Mouse (Mus musculus) hindbrain, embryonic 14.5 days (tissue): ENCODE measurements at regions not wholly inside any gene's neighbourhood (a gene's known extent, or its start where the extent isn't known, plus 50 kb on each side); places are given as distances from the start of the nearest gene placed in this dataset.

Experiments
- ATAC-seq: fragments of 200-750 bp; cut with Nextera tagmentation; 2 replicates; pipeline ENCODE4 v1.8.0; 2017; ENCODE audit warnings: moderate number of reproducible peaks, mild to moderate bottlenecking, moderate TSS enrichment, moderate library complexity; ENCODE audit not compliant: low FRiP score
- DNase-seq: peaks from one replicate; pipeline ENCODE4 v3.0.0-alpha.2; 2015; ENCODE audit warnings: low spot score
- H3K27ac ChIP-seq: fragments of 300-500 bp; sonication (generic); 2 replicates; pipeline ENCODE4 v1.5.1; 2014; ENCODE audit warnings: mild to moderate bottlenecking, moderate library complexity
- H3K27me3 ChIP-seq: fragments of 300-500 bp; sonication (generic); 2 replicates; pipeline ENCODE4 v1.6.1; 2014; ENCODE audit warnings: mild to moderate bottlenecking, low read length, mixed read lengths; ENCODE audit not compliant: control insufficient read depth, insufficient read depth
- H3K36me3 ChIP-seq: fragments of 300-500 bp; sonication (generic); replicated peaks from 2 replicates; pipeline ENCODE4 v1.6.1; 2014; ENCODE audit not compliant: control insufficient read depth, insufficient read depth
- H3K4me1 ChIP-seq: fragments of 300-500 bp; sonication (generic); replicated peaks from 2 replicates; pipeline ENCODE4 v1.6.1; 2014; ENCODE audit warnings: antibody characterized with exemption, low read length, mixed read lengths; ENCODE audit not compliant: control insufficient read depth, insufficient read depth
- H3K4me2 ChIP-seq: fragments of 300-500 bp; sonication (generic); replicated peaks from 2 replicates; pipeline ENCODE4 v1.6.1; 2014; ENCODE audit warnings: mild to moderate bottlenecking, moderate library complexity
- H3K4me3 ChIP-seq: fragments of 300-500 bp; sonication (generic); replicated peaks from 2 replicates; pipeline ENCODE4 v1.5.1; 2014; ENCODE audit warnings: mild to moderate bottlenecking, low read length
- H3K9ac ChIP-seq: fragments of 300-500 bp; sonication (generic); 2 replicates; pipeline ENCODE4 v1.6.1; 2014
- H3K9me3 ChIP-seq: fragments of 300-500 bp; sonication (generic); 2 replicates; pipeline ENCODE4 v1.6.1; 2016; ENCODE audit warnings: low read length; ENCODE audit not compliant: control insufficient read depth
- WGBS: fragments of 180-500 bp; shearing (Covaris S2); extraction: QIAGEN DNeasy Blood & Tissue Kit; methylation state at CpG from one replicate; pipeline ENCODE4 v1.1.7; 2014; 5-methylcytosine and 5-hydroxymethylcytosine counted together

DNA sequence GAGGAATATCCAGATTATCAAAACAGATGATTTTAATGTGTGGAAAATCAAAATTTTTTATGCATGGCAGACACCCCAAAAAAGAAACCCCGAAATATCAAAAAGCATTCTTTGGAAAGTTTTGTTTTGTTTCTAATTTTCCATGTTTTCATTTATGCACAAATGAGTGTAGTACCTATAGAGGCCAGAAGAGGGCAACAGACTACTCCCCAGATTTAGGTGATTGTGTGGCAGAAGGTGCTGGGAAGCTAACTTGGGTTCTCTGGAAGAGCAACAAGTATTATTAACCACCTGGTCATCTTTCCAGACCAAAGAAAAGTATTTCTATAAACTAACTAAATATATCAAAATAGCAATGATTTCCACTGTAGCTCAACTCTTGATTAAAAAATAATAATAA is 137.2 kb downstream of the Cdc5l start:
- Histone ChIP-seq H3K4me1 (no peaks in the 10 kb centered on the region), H3K27ac (no peak overlapping the region), H3K9me3 (no peaks in the 10 kb centered on the region), H3K4me2 (no peak overlapping the region), H3K4me3 (no peak overlapping the region), H3K36me3 (no peaks in the 10 kb centered on the region), H3K9ac (no peak overlapping the region), H3K27me3 (no peaks in the 10 kb centered on the region)
- 88% methylated on average over 1 of the region's 1 CpGs for WGBS
- ATAC-seq: no peak
- DNase-seq: no peak

DNA sequence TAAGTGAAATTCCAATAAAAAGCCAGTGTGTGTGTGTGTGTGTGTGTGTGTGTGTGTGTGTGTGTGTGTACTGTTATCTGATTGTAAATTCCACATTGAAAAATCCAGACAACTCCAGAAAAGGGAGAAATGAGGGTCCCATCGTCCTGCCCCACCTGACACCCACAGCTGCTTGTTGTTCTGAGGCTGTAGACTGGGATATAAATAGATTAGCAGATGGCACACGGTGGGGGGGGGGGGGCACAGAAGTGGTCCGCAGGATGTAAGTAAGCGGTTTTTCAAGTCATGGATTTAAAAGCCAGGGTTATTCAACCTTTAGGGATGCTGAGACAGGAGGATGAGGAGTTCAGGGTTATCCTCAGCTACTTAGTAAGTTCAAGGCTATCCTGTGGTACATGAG is 138.7 kb downstream of the Cdc5l start:
- H3K27ac ChIP-seq: no peak overlapping the region
- no peaks in the 10 kb centered on the region for H3K27me3 ChIP-seq
- no peak overlapping the region for H3K4me2 ChIP-seq
- no peaks in the 10 kb centered on the region for H3K36me3 ChIP-seq
- H3K4me1 ChIP-seq: no peaks in the 10 kb centered on the region
- 79% methylated on average over 4 of the region's 4 CpGs for WGBS
- H3K4me3 ChIP-seq: no peak overlapping the region
- H3K9ac ChIP-seq: no peak overlapping the region
- DNase-seq (no peak), ATAC-seq (no peak)
- H3K9me3 ChIP-seq: no peaks in the 10 kb centered on the region

DNA sequence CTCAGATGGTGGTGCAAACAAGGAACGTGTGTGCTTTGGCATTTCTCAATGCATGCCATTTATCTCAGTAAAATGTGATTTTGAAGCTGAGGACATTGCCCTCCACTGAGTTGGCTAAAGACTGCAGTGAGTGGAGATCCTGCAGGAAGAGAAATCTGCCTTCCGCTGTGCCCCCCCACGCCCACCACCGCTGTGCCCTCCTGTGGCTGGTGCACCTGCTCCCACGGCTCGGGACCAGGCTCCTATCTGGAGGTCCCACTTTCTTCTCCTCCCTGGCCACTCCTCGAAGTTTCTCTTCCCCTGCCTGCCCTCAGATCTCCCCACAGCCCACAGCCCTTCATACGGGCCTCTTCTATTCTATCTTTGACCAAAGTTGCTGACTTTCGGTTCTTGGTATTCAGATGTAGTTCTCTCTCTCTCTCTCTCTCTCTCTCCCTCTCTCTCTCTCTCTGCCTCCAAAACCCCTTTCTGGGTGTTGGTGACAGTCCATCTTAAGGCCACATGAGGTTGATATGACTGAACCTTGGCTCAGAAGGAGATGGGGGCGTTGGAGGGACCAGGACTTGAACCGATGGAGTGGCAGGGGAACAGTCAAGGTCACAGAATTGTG is 139.2 kb downstream of the Cdc5l start:
- no peak overlapping the region for H3K9ac ChIP-seq
- no peak overlapping the region for H3K4me2 ChIP-seq
- H3K27ac ChIP-seq: no peak overlapping the region
- no peaks in the 10 kb centered on the region for H3K9me3 ChIP-seq
- ATAC-seq (no peak), DNase-seq (no peak)
- no peaks in the 10 kb centered on the region for H3K4me1 ChIP-seq
- H3K27me3 ChIP-seq: no peaks in the 10 kb centered on the region
- WGBS: 91% methylated on average over 11 of the region's 11 CpGs
- H3K4me3 ChIP-seq: no peak overlapping the region
- H3K36me3 ChIP-seq: no peaks in the 10 kb centered on the region

DNA sequence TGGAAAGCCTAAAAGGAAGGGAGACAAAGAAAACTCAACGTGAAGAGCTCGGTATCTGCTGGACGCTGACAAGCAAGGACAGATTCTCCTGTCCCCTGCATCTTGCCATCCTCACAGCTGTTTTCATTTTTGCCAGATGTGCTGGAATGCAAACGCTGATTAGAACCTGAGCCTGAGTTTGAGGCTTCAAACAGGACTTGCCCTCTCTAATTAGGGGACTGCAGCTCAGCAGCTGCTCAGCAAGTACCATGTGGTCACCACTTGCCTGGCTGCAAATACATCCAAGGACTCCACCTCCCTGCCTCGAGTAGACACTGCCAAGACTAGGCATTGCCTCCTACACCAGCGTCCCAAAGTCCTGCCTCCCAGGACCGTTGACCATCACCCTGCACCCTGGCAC is 140.7 kb downstream of the Cdc5l start:
- WGBS: 84% methylated on average over 7 of the region's 7 CpGs
- no peaks in the 10 kb centered on the region for H3K36me3 ChIP-seq
- ATAC-seq (no peak), DNase-seq (no peak)
- no peaks in the 10 kb centered on the region for H3K27me3 ChIP-seq
- H3K4me3 ChIP-seq: no peak overlapping the region
- H3K9ac ChIP-seq: no peak overlapping the region
- H3K4me1 ChIP-seq: no peaks in the 10 kb centered on the region
- H3K4me2 ChIP-seq: no peak overlapping the region
- no peaks in the 10 kb centered on the region for H3K9me3 ChIP-seq
- H3K27ac ChIP-seq: no peak overlapping the region

DNA sequence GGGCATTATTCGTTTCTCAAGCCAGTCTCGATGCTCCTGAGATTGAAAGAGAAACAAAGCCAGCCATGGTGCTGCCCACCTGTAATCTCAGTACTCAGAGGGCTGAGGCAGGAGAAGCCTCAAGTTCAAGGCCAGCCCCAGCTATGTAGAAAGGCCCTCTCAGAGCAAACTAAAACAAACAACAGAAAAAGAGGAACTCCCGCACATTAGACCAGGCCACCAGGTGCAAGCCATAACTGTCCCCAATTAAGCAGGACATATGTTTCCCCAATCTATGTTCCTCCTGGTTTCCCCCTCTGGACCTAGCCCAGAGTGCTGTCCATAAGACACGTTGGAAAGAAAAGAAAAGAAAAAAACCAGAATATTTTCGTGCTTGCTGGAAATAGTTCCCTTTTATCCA is 142.5 kb downstream of the Cdc5l start:
- Histone ChIP-seq H3K4me1 (no peaks in the 10 kb centered on the region), H3K4me3 (no peak overlapping the region), H3K4me2 (no peak overlapping the region), H3K27me3 (no peaks in the 10 kb centered on the region), H3K36me3 (no peaks in the 10 kb centered on the region), H3K9ac (no peak overlapping the region), H3K27ac (no peak overlapping the region), H3K9me3 (no peaks in the 10 kb centered on the region)
- DNase-seq: no peak
- 57% methylated on average over 5 of the region's 5 CpGs for WGBS
- no peak for ATAC-seq

DNA sequence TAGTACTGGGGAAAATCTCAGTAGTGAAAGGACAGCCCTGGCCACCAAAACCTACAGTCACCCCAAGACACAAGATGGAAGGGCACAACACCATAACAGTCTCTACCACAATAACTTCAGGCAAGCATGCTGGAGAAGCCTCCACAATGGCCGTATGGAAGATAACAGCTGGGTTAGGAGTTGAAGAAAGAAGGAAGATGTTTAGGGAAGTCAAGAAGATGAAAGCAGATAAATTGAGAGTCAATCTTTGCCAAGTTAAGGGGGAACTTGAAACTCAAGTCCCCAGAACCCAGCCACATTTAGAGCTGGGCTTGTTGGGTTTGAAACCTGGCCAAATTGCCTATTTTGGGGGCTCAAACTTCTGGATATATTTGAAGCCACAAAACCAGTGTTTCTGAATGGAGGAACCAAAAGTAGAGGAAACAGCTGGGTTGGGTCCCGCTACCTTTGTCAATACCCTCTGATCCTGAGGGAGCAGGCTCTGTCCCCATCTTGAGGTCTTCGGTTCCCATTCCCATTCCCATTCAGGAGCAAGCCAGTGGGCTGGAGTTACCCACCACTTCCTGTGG is 147.8 kb downstream of the Cdc5l start:
- H3K36me3 ChIP-seq: no peaks in the 10 kb centered on the region
- WGBS: 98% methylated on average over 3 of the region's 3 CpGs
- H3K4me3 ChIP-seq: no peak overlapping the region
- no peak overlapping the region for H3K4me2 ChIP-seq
- H3K9ac ChIP-seq: no peak overlapping the region
- no peaks in the 10 kb centered on the region for H3K27me3 ChIP-seq
- H3K9me3 ChIP-seq: no peaks in the 10 kb centered on the region
- DNase-seq (no peak), ATAC-seq (no peak)
- no peak overlapping the region for H3K27ac ChIP-seq
- H3K4me1 ChIP-seq: no peaks in the 10 kb centered on the region

DNA sequence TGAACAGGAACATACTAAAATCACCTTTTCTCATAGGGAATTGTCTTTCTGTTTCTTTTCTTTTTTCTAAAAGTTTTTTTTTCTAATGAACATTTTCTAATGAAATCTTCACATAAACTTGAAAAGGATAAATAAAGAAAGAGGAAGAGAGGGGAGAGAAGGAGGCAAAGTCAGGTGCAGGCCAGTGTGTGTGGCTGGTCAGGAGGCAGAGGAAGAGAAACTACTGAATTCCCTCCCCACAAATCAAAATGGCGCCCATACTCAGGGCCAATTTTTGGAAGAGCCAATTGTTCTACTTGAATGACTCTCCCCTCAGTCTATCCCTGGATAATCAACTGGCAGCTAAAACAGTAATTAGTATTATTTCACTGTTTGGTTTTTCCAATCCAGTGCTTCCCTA is 152.0 kb downstream of the Cdc5l start:
- Histone ChIP-seq H3K4me2 (no peak overlapping the region), H3K9ac (no peak overlapping the region), H3K9me3 (no peaks in the 10 kb centered on the region), H3K27me3 (no peaks in the 10 kb centered on the region), H3K4me1 (peaks cover 9% of the 10 kb centered on the region; the same call in 1 of the 2 replicates), H3K27ac (no peak overlapping the region), H3K36me3 (no peaks in the 10 kb centered on the region), H3K4me3 (no peak overlapping the region)
- 88% methylated on average over 1 of the region's 1 CpGs for WGBS
- DNase-seq (no peak), ATAC-seq (no peak)

DNA sequence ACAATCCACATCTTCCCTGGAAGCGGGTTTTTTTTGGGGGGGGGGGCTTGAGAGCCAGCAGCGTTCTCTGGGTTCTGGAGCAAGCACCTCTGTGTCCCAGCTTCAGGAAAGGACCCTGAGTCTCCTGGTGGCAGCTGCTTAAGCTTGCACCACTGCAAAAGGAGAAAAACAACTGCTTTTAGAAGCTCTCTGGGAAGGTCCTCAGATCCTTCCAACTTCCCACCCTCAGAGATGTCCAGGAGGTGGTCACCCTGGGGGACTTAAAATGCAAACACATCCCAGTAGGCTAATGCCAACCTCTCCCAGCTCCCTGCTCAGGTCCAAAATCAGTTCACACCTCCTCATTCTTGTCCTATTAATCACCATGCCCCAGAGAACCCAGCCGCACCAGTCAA is 153.7 kb downstream of the Cdc5l start:
- Histone ChIP-seq H3K4me2 (no peak overlapping the region), H3K27ac (no peak overlapping the region), H3K27me3 (no peaks in the 10 kb centered on the region), H3K4me3 (no peak overlapping the region), H3K4me1 (peaks cover 9% of the 10 kb centered on the region; the same call in 1 of the 2 replicates), H3K9me3 (no peaks in the 10 kb centered on the region), H3K36me3 (no peaks in the 10 kb centered on the region), H3K9ac (no peak overlapping the region)
- DNase-seq (no peak), ATAC-seq (no peak)
- WGBS: 35% methylated on average over 3 of the region's 3 CpGs

DNA sequence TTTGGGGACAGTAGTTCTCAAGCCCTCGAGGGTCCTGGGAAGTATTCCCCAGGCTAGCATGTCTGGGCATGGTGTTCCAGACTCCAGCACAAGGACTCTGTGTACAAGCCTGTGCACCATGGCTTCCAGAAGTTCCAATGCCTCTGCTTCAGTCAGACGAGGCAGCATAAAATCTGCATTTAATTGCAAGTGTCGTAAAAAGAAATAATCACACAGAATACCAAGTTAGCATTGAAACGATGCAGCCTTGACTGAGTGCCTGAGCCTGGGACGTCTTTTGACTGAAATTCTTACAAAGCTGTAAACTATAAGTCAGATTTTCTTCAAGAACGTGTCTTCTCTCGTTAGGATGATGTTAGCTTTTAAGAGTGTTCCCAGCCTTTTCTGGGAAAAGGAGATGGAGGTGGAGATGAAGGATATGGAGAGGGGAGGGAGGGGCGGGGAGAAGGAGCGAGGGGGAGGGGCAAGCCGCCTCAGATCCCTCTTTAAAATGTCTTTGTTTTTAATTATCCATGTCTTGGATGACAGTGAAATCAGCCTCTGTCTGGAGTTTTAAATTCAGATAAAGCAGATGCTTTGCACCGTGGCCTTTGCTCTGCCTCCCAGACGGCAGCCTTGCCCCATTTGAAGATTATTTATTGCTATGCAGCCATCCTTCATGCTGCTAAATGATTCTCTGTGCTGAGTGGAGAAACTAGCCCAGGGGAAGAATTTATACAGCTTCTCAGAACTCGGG is 154.3 kb downstream of the Cdc5l start:
- Histone ChIP-seq H3K9me3 (no peaks in the 10 kb centered on the region), H3K9ac (no peak overlapping the region), H3K4me2 (no peak overlapping the region), H3K4me1 (peaks cover 9% of the 10 kb centered on the region; the same call in 1 of the 2 replicates), H3K27me3 (no peaks in the 10 kb centered on the region), H3K36me3 (no peaks in the 10 kb centered on the region), H3K4me3 (no peak overlapping the region), H3K27ac (no peak overlapping the region)
- no peak for DNase-seq
- ATAC-seq: no peak
- 39% methylated on average over 13 of the region's 13 CpGs for WGBS
